Comparison of ENCODE assay signal across 8 mouse cellular contexts in the genomic region with DNA sequence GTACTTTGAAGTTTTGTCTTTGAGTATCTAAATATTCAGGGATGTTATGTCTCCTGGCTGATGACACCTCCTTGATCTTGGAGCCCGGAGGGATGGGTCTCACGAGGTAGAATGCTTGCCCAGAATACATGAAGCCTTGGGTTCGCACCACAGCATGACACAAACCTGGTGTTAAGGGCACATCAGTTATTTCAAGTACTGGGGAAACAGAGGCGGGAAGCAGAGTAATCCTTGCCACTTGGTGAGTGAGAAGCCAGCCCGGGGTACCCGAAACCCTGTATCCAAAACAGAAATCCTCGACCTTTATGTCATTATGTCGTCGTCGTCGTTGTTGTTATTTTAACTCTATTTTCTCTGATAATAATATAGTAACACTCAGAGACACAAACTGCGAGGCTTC. TPM values are rescaled to one million over a fixed set of nuclear protein-coding genes. Genes with fewer than 3 reads are reported as not detected.
A peak's percentile ranks its signal among the peaks of the same experiment; 100 is the strongest.
DNase-seq lines count a peak whose midpoint lies in the region; ATAC-seq lines count a peak whose summit lies in the region.
"Had no signal": no experiment of that assay in that cellular context is flagged by ENCODE, and none has a peak within 500 bp of the region (broad histone marks: within the 10 kb centered on the region; RNA-seq: fewer than 3 reads in every experiment).

No protein-coding gene starts in this region.

- DNase-seq in lung, adult 18-20 months: no peak
- DNase-seq in embryonic facial prominence, embryonic 14.5 days (ENCODE audit: low spot score): no peak
- DNase-seq in gastrocnemius, postnatal 14 days: no peak
- no peak for DNase-seq in spleen, adult 18-20 months

- peaks cover 13% of the 10 kb centered on the region for H3K4me1 ChIP-seq in lung, embryonic 16.5 days (replicated peaks; ENCODE audit: control insufficient read depth, insufficient read depth, low read length)
- H3K4me1 ChIP-seq in embryonic facial prominence, embryonic 14.5 days (ENCODE audit: control insufficient read depth, insufficient read depth, low read length): peaks cover 7% of the 10 kb centered on the region; the same call in 1 of the 2 replicates
- H3K4me1 ChIP-seq in limb, embryonic 12.5 days (replicated peaks): peaks cover 12% of the 10 kb centered on the region
- H3K4me1 ChIP-seq in stomach, embryonic 16.5 days (ENCODE audit: control insufficient read depth, insufficient read depth, low read length): peaks cover 15% of the 10 kb centered on the region

- 19% methylated on average over 12 of the region's 12 CpGs for WGBS in lung, embryonic 16.5 days
- WGBS in embryonic facial prominence, embryonic 14.5 days: 36% methylated on average over 12 of the region's 12 CpGs
- 29% methylated on average over 12 of the region's 12 CpGs for WGBS in limb, embryonic 12.5 days
- whole genome bisulfite sequencing in stomach, embryonic 16.5 days: 26% methylated on average over 12 of the region's 12 CpGs

- no peak overlapping the region for H3K27ac ChIP-seq in lung, embryonic 16.5 days (ENCODE audit: low read length)
- H3K27ac ChIP-seq in embryonic facial prominence, embryonic 14.5 days (replicated peaks; ENCODE audit: low read depth, low read length): 0 out of 2 replicates have a peak overlapping the region, but pooled peaks have one; percentile 92
- no peak overlapping the region for H3K27ac ChIP-seq in limb, embryonic 12.5 days
- H3K27ac ChIP-seq in stomach, embryonic 16.5 days (ENCODE audit: low read length): no peak overlapping the region

- peak overlapping the region; percentile 61 for H3K4me2 ChIP-seq in lung, embryonic 16.5 days (ENCODE audit: low read depth, low read length)
- H3K4me2 ChIP-seq in embryonic facial prominence, embryonic 14.5 days (ENCODE audit: low read depth, low read length): peak overlapping the region; percentile 89
- H3K4me2 ChIP-seq in limb, embryonic 12.5 days: peak overlapping the region; percentile 54
- H3K4me2 ChIP-seq in stomach, embryonic 16.5 days (ENCODE audit: low read depth, low read length): peak overlapping the region; percentile 65

- ATAC-seq in lung, embryonic 16.5 days (ENCODE audit: low read depth): no peak
- ATAC-seq in embryonic facial prominence, embryonic 14.5 days (ENCODE audit: low read depth): no peak
- no peak for ATAC-seq in limb, embryonic 12.5 days (ENCODE audit: insufficient number of reproducible peaks, insufficient read depth, low FRiP score, low TSS enrichment, low read depth)
- ATAC-seq in stomach, embryonic 16.5 days (ENCODE audit: insufficient read depth, low FRiP score): no peak

- peak overlapping the region; percentile 57 for H3K9ac ChIP-seq in lung, embryonic 16.5 days (ENCODE audit: low read length)
- H3K9ac ChIP-seq in embryonic facial prominence, embryonic 14.5 days (ENCODE audit: low read depth, low read length): no peak overlapping the region
- H3K9ac ChIP-seq in limb, embryonic 12.5 days (replicated peaks): no peak overlapping the region
- H3K9ac ChIP-seq in stomach, embryonic 16.5 days (ENCODE audit: low read length): peak overlapping the region; percentile 64

- intact Hi-C loops in gastrocnemius, postnatal 14 days (cut with DNase I; ENCODE audit: low total_unique reads): no loop called here

- H3K36me3 ChIP-seq in lung, embryonic 16.5 days (ENCODE audit: control insufficient read depth, insufficient read depth, low read length): peaks cover 7% of the 10 kb centered on the region
- H3K36me3 ChIP-seq in embryonic facial prominence, embryonic 14.5 days (ENCODE audit: control insufficient read depth, insufficient read depth, low read length): peaks cover 14% of the 10 kb centered on the region
- peaks cover 16% of the 10 kb centered on the region for H3K36me3 ChIP-seq in limb, embryonic 12.5 days
- no peaks in the 10 kb centered on the region for H3K36me3 ChIP-seq in stomach, embryonic 16.5 days (ENCODE audit: control insufficient read depth, insufficient read depth, low read length)

- peak overlapping the region; percentile 76 for H3K4me3 ChIP-seq in lung, embryonic 16.5 days (ENCODE audit: low read length)
- peak overlapping the region; percentile 65 for H3K4me3 ChIP-seq in embryonic facial prominence, embryonic 14.5 days (ENCODE audit: low read depth, low read length)
- peak overlapping the region; percentile 64 for H3K4me3 ChIP-seq in limb, embryonic 12.5 days (replicated peaks)
- peak overlapping the region; percentile 78 for H3K4me3 ChIP-seq in stomach, embryonic 16.5 days (replicated peaks; ENCODE audit: low read length)

- no peaks in the 10 kb centered on the region for H3K27me3 ChIP-seq in lung, embryonic 16.5 days (ENCODE audit: control insufficient read depth, insufficient read depth, low read depth, low read length)
- H3K27me3 ChIP-seq in embryonic facial prominence, embryonic 14.5 days (replicated peaks; ENCODE audit: control insufficient read depth, insufficient read depth, low read length): no peaks in the 10 kb centered on the region
- no peaks in the 10 kb centered on the region for H3K27me3 ChIP-seq in limb, embryonic 12.5 days
- H3K27me3 ChIP-seq in stomach, embryonic 16.5 days (ENCODE audit: control insufficient read depth, insufficient read depth, low read length): no peaks in the 10 kb centered on the region

- no peaks in the 10 kb centered on the region for H3K9me3 ChIP-seq in lung, embryonic 16.5 days (ENCODE audit: control insufficient read depth, low read length)
- no peaks in the 10 kb centered on the region for H3K9me3 ChIP-seq in embryonic facial prominence, embryonic 14.5 days (ENCODE audit: control insufficient read depth, low read length)
- H3K9me3 ChIP-seq in limb, embryonic 12.5 days: no peaks in the 10 kb centered on the region
- H3K9me3 ChIP-seq in stomach, embryonic 16.5 days (replicated peaks; ENCODE audit: control insufficient read depth, low read length): no peaks in the 10 kb centered on the region

RNA-seq across cellular contexts. Expression of a gene that starts 1.2 kb away (rescaled TPM):
- polyA plus RNA-seq in lung, embryonic 16.5 days (2015; fragmentation: Nextera tagmentation; extraction: Ambion mirVana): 7.5 and 10.2 TPM in 2 replicates
- polyA plus RNA-seq in embryonic facial prominence, embryonic 14.5 days (2014; fragmentation: Nextera tagmentation; extraction: Ambion mirVana): 7.2 and 8.3 TPM in 2 replicates
- 4.5 and 6.2 TPM in 2 replicates for polyA plus RNA-seq in limb, embryonic 12.5 days (2016; fragmentation: Nextera tagmentation; extraction: Ambion mirVana)
- 8.1 and 8.7 TPM in 2 replicates for polyA plus RNA-seq in stomach, embryonic 16.5 days (2015; fragmentation: Nextera tagmentation; extraction: Ambion mirVana)
- 1 to 10 TPM; 3.1 to 3.5 TPM for total RNA-seq in gastrocnemius, postnatal 14 days (2021)

RNA-seq across cellular contexts. Expression of a gene that starts 8.9 kb away (rescaled TPM):
- not detected in 2 replicates for polyA plus RNA-seq in lung, embryonic 16.5 days (2015; fragmentation: Nextera tagmentation; extraction: Ambion mirVana)
- not detected in 2 replicates for polyA plus RNA-seq in embryonic facial prominence, embryonic 14.5 days (2014; fragmentation: Nextera tagmentation; extraction: Ambion mirVana)
- not detected in 2 replicates for polyA plus RNA-seq in limb, embryonic 12.5 days (2016; fragmentation: Nextera tagmentation; extraction: Ambion mirVana)
- not detected in 2 replicates for polyA plus RNA-seq in stomach, embryonic 16.5 days (2015; fragmentation: Nextera tagmentation; extraction: Ambion mirVana)
- not detected for total RNA-seq in gastrocnemius, postnatal 14 days (2021)
- total RNA-seq: liver, adult 2 months had no signal
- polyA plus RNA-seq: liver, adult 2 months had no signal

Comparison
In these comparisons a context has a peak if more than half of its experiments do, and no peak if none do; other contexts are left out.
1. H3K9ac ChIP-seq: peak in lung, embryonic 16.5 days (single experiment) and stomach, embryonic 16.5 days (single experiment); none in embryonic facial prominence, embryonic 14.5 days (single experiment) and limb, embryonic 12.5 days (single experiment).
2. Peak in every context shown above with its lines, with median percentiles within 50 percentile points of each other: H3K4me2 ChIP-seq and H3K4me3 ChIP-seq.